Mouse (Mus musculus) liver, postnatal 0 days (tissue): Measurements from ENCODE around the gene Gnmt. TPM values are rescaled to one million over a fixed set of nuclear protein-coding genes. Genes with fewer than 3 reads are reported as not detected.
"Not testable (repeated sequence)": the region's sequence is repeated elsewhere in the genome, so short reads cannot be mapped to it uniquely, and the experiment has no call there.

ENCODE experiments used
- ATAC-seq: fragments of 200-750 bp; cut with Nextera tagmentation; 2 replicates; pipeline ENCODE4 v1.8.0; 2017; ENCODE audit warnings: mild to moderate bottlenecking, moderate library complexity
- DNase-seq: peaks from one replicate; pipeline ENCODE4 v3.0.0-alpha.2; 2016
- H3K27ac ChIP-seq: fragments of 300-500 bp; sonication (generic); 2 replicates; pipeline ENCODE4 v1.5.1; 2014; ENCODE audit warnings: antibody characterized with exemption, moderate library complexity, mild to moderate bottlenecking, low read depth
- H3K27me3 ChIP-seq: fragments of 300-500 bp; sonication (generic); 2 replicates; pipeline ENCODE4 v1.6.1; 2014; ENCODE audit warnings: low read length, control low read depth, mixed read lengths; ENCODE audit not compliant: insufficient read depth
- H3K36me3 ChIP-seq: fragments of 300-500 bp; sonication (generic); replicated peaks from 2 replicates; pipeline ENCODE4 v1.6.1; 2014; ENCODE audit warnings: mild to moderate bottlenecking, control low read depth, low read length, moderate library complexity, mixed read lengths; ENCODE audit not compliant: insufficient read depth
- H3K4me1 ChIP-seq: fragments of 300-500 bp; sonication (generic); 2 replicates; pipeline ENCODE4 v1.6.1; 2014; ENCODE audit warnings: antibody characterized with exemption, mild to moderate bottlenecking, control low read depth; ENCODE audit not compliant: insufficient read depth
- H3K4me2 ChIP-seq: fragments of 300-500 bp; sonication (generic); 2 replicates; pipeline ENCODE4 v1.6.1; 2014; ENCODE audit warnings: low read depth, mild to moderate bottlenecking, low read length, moderate library complexity, mixed read lengths
- H3K4me3 ChIP-seq: fragments of 300-500 bp; sonication (generic); 2 replicates; pipeline ENCODE4 v1.5.1; 2014; ENCODE audit warnings: low read depth, low read length
- H3K9ac ChIP-seq: fragments of 300-500 bp; sonication (generic); replicated peaks from 2 replicates; pipeline ENCODE4 v1.6.1; 2014; ENCODE audit warnings: mild to moderate bottlenecking, moderate library complexity
- H3K9me3 ChIP-seq: fragments of 300-500 bp; sonication (generic); 2 replicates; pipeline ENCODE4 v1.6.1; 2016; ENCODE audit warnings: mild to moderate bottlenecking, control low read depth, low read length, mixed read lengths
- CTCF ChIP-seq: sonication (generic); IDR thresholded peaks from 2 replicates; pipeline ENCODE4 v1.5.1; 2016; ENCODE audit warnings: antibody characterized with exemption, low read depth
- EP300 ChIP-seq: IDR thresholded peaks from 2 replicates; pipeline ENCODE4 v1.6.1; 2016; ENCODE audit warnings: antibody characterized with exemption, low read depth, mild to moderate bottlenecking
- whole genome bisulfite sequencing: fragments of 180-500 bp; shearing (Covaris S2); extraction: QIAGEN DNeasy Blood & Tissue Kit; methylation state at CpG from one replicate; pipeline ENCODE4 v1.1.7; 2014; ENCODE audit not compliant: insufficient replicate concordance; 5-methylcytosine and 5-hydroxymethylcytosine counted together
- polyA plus RNA-seq: library from polyadenylated mRNA; unstranded; fragments of >200 nt; fragmentation: Nextera tagmentation; extraction: Ambion mirVana; gene quantifications from 2 replicates; pipeline ENCODE4 v1.2.1, GENCODE M21; 2015

The Gnmt gene
- polyA plus RNA-seq, 1 experiment from 2014 or later, result 707 TPM

DNA sequence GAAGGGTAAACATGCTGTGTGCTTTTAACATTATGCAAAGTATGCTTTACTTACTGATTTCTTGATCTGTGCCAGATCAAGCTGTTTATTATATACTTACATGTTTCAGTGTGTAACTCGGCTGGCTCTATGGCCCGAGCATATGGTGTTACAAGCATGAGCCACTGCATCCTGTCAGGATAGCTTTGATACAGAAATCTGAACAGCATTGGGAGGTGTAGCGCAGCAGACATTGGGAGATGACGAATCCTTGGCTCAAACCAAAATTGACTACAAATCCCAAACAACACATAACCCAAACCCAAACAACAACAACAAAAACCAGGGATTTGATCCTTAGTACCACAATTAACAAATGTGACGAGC, 43.1 kb upstream of the Gnmt start:
- peaks cover 19% of the 10 kb centered on the region for H3K4me1 ChIP-seq
- no peak for DNase-seq
- H3K4me3 ChIP-seq, result peak overlapping the region; percentile 80
- no peaks in the 10 kb centered on the region for H3K27me3 ChIP-seq
- H3K27ac ChIP-seq, result peak overlapping the region; percentile 90
- TF ChIP-seq EP300 (no peak), CTCF (no peak)
- peak overlapping the region; percentile 90 for H3K4me2 ChIP-seq
- no peaks in the 10 kb centered on the region for H3K9me3 ChIP-seq
- peaks cover 15% of the 10 kb centered on the region for H3K36me3 ChIP-seq
- peak; percentile 14 for ATAC-seq
- 7% methylated on average over 5 of the region's 5 CpGs for WGBS
- H3K9ac ChIP-seq, result peak overlapping the region; percentile 90

DNA sequence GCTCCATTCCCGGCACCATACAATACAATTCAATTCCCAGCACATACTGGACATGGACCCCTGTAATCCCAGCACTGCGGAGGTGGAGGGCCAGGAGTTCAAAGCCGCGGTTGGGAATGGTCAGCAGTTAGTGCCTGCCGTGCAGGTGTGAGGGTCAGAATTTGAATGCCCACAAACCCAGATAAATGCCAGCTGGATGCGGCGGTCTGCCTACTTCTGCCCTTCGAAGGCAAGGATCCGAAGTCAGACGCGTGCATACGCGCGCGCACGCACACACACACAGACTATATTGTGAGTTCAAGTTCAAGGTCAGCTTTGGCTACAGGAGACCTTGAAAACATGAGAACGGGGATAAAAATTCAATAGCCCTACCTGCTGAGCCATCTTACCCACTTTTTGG, 42.6 kb upstream of the Gnmt start:
- TF ChIP-seq CTCF (no peak), EP300 (no peak)
- no peaks in the 10 kb centered on the region for H3K27me3 ChIP-seq
- peaks cover 15% of the 10 kb centered on the region for H3K36me3 ChIP-seq
- peaks cover 19% of the 10 kb centered on the region for H3K4me1 ChIP-seq
- peak overlapping the region; percentile 80; the same call in 1 of the 2 replicates for H3K4me3 ChIP-seq
- H3K4me2 ChIP-seq, result peak overlapping the region; percentile 90
- H3K9ac ChIP-seq, result peak overlapping the region; percentile 90
- no peaks in the 10 kb centered on the region for H3K9me3 ChIP-seq
- DNase-seq (no peak), ATAC-seq (no peak)
- 67% methylated on average over 17 of the region's 17 CpGs for WGBS
- H3K27ac ChIP-seq, result peak overlapping the region; percentile 90; the same call in 1 of the 2 replicates

DNA sequence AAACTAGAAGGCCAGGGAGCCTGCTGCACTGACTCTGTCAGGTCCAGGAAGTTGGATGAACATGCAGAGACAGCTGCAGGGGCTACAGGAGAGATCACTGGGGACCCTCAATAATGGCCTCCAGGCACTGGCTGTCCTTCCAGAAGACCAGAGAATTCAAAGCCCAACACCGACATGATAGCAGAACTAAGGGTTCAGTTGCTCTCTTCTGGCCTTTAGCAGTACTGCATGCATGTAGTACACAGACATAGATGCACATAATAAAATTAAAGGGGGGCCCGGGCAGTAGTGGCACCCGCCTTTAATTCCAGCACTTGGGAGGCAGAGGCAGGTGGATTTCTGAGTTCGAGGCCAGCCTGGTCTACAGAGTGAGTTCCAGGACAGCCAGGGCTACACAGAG, 42.1 kb upstream of the Gnmt start:
- no peak overlapping the region for H3K4me3 ChIP-seq
- H3K27me3 ChIP-seq, result no peaks in the 10 kb centered on the region
- peaks cover 10% of the 10 kb centered on the region for H3K36me3 ChIP-seq
- no peaks in the 10 kb centered on the region for H3K9me3 ChIP-seq
- H3K4me1 ChIP-seq, result peaks cover 19% of the 10 kb centered on the region
- H3K4me2 ChIP-seq, result no peak overlapping the region
- no peak overlapping the region for H3K27ac ChIP-seq
- DNase-seq, result no peak
- ATAC-seq, result no peak
- TF ChIP-seq CTCF (peak; percentile 49), EP300 (no peak)
- no peak overlapping the region for H3K9ac ChIP-seq
- 74% methylated on average over 4 of the region's 4 CpGs for WGBS

DNA sequence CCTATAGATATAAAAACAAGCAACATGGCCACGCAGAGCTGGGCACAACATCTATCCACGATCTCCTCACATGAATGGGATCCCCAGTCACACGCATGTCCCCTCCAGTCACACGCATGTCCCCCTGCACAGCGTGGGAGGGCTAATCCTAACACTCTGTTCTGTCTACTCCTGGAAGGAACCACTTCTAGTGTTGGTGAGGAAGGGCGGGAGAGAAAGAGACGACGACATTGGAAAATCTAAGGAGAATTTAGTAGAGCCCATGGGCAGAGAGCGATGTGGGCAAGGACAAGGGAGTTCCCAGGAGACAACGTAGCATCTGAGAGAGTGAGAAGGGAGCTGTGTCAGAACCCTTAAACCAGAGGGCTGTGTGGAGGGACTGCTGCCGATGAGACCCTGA, 41.6 kb upstream of the Gnmt start:
- no peaks in the 10 kb centered on the region for H3K9me3 ChIP-seq
- no peak overlapping the region for H3K4me3 ChIP-seq
- H3K36me3 ChIP-seq, result peaks cover 6% of the 10 kb centered on the region
- no peaks in the 10 kb centered on the region for H3K27me3 ChIP-seq
- ATAC-seq (no peak), DNase-seq (no peak)
- no peak overlapping the region for H3K9ac ChIP-seq
- peaks cover 19% of the 10 kb centered on the region for H3K4me1 ChIP-seq
- H3K27ac ChIP-seq, result no peak overlapping the region
- WGBS, result 89% methylated on average over 11 of the region's 11 CpGs
- no peak overlapping the region for H3K4me2 ChIP-seq
- no peak for TF ChIP-seq CTCF
- no peak for TF ChIP-seq EP300

DNA sequence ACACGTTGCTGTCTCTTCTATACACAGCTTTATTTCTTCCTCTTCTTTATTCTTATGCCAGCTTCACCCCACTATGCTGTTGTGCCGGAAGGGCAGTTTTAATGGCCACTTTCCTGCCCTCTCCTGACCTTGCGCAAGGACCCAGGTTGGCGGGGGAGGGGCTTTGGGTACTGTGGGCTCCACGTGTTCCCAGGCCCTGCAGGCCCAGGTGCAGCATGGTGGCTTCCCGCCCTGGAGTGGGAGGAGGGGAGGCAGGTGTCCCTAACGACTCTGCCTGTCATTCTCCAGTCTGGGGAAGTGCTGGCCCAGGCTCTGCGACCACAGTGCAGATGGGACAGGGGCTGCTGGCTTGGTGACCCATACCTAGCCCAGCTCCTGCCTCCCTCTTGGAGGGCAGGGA, 38.9 kb upstream of the Gnmt start:
- Histone ChIP-seq H3K4me2 (no peak overlapping the region), H3K27me3 (no peaks in the 10 kb centered on the region), H3K9ac (no peak overlapping the region), H3K9me3 (no peaks in the 10 kb centered on the region), H3K27ac (no peak overlapping the region), H3K36me3 (no peaks in the 10 kb centered on the region), H3K4me3 (no peak overlapping the region), H3K4me1 (peaks cover 12% of the 10 kb centered on the region)
- DNase-seq, result peak; percentile 66
- 0 out of 2 replicates have a peak, but pooled peaks have one; percentile 21 for ATAC-seq
- 40% methylated on average over 8 of the region's 8 CpGs for WGBS
- TF ChIP-seq CTCF, result no peak
- TF ChIP-seq EP300, result no peak

DNA sequence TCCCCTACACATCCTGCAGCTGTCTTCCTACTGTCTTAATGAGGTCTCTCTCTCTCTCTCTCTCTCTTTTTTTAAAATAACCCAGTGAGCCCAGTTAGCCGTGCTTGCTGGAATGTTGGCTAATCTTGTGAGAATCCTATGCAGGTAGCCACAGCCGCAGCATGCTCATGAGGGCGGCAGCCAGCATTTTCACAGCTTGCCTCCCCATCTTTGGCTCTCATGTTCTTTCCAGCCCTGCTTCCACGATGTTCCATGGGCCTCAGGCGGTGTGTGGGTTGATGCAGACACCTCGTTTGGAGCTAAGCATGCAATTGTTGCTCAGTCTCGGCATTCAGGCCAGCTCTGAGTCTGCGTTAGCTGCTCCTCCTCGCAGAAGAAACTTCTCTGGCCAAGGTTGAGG, 35.9 kb upstream of the Gnmt start:
- not testable (repeated sequence) for H3K27ac ChIP-seq, H3K27me3 ChIP-seq, H3K4me3 ChIP-seq, H3K4me2 ChIP-seq, H3K9ac ChIP-seq, H3K36me3 ChIP-seq, ATAC-seq, DNase-seq, H3K9me3 ChIP-seq, H3K4me1 ChIP-seq
- WGBS, result 75% methylated on average over 8 of the region's 9 CpGs

DNA sequence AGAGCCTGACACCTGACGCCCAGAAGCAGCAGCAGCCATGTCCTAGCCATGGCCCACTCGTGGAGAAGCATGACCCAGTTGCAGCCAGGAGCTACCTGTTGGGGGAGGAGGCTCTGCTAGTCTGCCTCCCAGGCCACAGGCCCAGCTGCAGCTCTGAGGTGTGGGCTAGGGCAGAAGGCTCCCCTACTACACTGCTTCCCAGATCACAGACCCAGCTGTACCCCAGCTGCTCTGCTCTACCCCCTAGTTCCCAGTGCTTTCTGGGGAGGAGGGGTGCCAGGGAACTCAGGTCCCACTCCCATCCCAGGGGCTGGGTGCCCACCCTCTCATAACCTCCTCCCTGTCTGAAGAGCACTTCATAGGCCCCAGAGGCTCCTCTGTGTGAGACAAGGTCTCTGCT, 34.6 kb upstream of the Gnmt start, which contains the start of gene Ptcra:
TSS of gene Ptcra (minus strand) at position 169 of the 400 bp plus-strand sequence.
- no peaks in the 10 kb centered on the region for H3K9me3 ChIP-seq
- no peak for TF ChIP-seq EP300
- no peak for TF ChIP-seq CTCF
- no peak for ATAC-seq

More for the DNA sequence above, 34.6 kb upstream of the Gnmt start, which contains the start of gene Ptcra:
- Histone ChIP-seq H3K27ac (no peak within 1 kb of the TSS), H3K36me3 (no peaks in the 10 kb centered on the region), H3K4me2 (no peak within 1 kb of the TSS), H3K9ac (no peak within 1 kb of the TSS), H3K27me3 (no peaks in the 10 kb centered on the region), H3K4me3 (no peak within 1 kb of the TSS), H3K4me1 (peaks cover 3% of the 10 kb centered on the region; the same call in 1 of the 2 replicates)
- WGBS, result 74% methylated on average over 2 of the region's 2 CpGs
- no peak for DNase-seq
